Mouse (Mus musculus) spleen, postnatal 14 days (tissue): ENCODE data around the gene Rprm.

Experiments used
- DNase-seq, 2 experiments: peaks; one replicate each; pipeline ENCODE4 v3.0.0; 2021 to 2022; ENCODE audit warnings: low spot score in 2 of 2

Rprm gene

DNA sequence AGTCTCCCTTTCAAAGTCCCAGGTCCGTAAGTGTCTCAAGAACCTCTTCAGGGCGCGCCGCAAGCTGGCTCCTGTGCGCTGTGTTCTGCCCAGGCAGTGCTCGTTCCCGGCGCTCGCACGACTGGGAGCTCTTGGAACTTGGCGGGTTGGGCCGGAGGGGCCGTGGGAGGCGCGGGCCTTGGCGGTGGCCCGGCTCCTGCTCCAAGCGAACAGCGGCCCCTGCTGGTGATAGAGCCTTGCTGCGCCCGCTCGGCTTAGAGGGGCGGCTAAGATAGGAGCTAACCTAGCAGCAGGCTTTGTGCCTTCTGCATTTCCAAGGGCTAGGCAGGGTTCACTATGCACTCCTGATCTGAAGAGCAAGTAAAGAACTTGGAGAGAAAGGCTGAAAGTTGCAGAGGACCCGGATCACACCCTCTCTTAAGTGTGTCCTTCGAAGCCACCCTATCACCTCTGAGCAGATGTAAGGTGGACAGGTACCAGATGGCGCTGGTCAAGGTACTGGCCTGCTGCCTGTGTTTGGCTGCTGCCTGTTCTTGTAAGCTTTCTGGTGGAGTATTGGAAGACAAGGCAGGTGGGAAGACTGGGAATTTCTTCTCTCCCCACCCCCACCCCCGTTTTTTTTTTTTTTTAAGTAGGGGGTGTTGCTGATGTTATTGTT, at the start of gene Rprm:
Gene Rprm, minus strand, starts transcription at position 123 of the 658 bp plus-strand sequence.
- peak; percentile 15 to 48 for DNase-seq

DNA sequence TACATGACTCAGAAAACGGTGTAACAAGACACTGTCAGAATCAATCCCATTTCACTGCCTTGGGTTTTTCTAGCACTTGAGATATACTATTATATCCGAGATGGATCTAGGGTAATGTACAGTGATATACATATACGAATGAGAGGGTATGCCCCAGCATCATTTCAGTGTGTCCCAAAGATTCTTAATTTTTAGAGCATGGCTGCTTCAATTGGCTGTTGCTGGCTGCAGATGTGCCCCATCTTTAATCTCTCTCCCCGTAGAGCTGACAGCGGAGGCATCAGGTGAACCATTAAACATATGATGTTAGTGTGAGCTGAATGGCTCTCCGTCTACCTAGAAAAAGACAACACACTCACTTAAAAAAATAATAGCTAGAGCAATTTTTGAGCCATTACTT, 34.0 kb upstream of the Rprm start:
- no peak for DNase-seq

DNA sequence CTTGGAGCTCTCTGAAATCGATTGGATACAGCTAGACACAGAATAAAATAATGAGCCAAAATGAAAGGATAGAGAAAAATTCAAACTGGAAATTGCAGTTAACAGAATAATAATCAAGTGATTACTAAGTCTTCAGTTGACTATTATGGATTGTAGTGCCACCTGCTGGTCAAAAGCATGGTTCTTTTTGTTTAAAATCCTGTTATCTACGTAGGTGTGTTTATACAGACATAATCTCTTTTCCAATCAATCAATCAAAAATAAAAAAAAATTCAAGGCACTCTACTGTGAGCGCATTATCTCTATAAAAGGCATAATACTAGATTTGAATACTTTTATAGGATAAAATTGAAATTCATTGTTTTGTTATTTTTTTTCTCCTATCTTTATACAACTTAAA, 33.5 kb upstream of the Rprm start:
- DNase-seq, result no peak

DNA sequence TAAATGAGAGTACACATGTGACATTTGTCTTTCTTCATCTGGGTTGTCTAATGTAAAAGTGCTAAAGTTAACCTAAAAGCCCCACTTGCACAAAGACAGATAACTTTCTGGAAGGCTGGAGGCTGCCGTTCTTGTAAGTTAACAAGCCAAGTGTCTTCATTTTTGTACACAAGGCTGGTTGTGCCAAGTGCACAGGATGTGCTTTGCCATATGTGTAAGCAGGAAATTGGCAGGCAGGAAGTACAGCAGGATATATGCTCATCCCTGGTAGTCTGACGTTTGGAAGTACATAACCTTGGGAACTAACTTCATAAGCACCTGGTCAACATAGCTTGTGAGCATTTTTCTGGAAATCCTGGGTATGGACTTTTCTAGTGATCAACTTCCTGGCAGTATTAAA, 25.9 kb upstream of the Rprm start:
- no peak for DNase-seq

DNA sequence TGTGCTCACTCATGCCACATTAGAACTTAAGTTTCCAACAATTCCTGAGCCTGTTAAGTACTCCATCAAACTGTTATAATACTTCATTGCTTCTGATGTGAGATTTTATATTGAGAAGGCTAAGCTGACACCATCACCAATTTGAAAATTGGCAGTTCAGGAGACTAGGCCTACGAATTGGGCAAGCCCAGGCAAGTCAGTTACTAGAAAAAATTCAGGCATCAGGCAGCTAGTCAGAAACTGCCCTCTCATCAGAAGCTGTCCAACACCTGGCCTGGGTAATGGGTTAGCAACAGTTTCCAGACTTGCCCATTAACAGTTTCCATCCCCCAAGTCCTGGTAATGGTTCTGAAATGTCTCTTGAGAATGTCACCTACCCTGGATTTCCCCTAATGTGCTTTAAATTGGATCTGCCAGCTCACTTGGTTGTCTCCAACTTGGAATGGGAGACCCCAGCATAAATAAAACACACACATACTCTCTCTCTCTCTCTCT, 20.9 kb upstream of the Rprm start:
- DNase-seq, result no peak

DNA sequence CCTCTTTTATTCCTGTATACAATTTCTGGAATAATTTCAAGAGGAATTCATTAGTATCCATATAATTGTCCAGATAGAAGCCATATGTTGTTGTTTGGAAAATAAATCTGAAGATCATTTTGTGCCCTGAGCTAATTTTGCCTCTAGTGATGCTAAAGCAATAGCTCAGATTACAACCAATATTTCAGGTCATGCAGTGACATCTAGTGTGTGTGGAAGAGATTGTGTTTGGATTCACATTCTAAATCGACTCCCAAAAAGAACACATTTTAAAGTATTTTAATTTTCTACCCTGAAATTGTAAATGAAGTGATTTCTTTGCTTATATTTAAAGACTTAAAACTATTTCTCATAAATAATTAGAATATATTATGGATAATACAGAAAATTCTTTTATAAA, 14.6 kb upstream of the Rprm start:
- no peak for DNase-seq

DNA sequence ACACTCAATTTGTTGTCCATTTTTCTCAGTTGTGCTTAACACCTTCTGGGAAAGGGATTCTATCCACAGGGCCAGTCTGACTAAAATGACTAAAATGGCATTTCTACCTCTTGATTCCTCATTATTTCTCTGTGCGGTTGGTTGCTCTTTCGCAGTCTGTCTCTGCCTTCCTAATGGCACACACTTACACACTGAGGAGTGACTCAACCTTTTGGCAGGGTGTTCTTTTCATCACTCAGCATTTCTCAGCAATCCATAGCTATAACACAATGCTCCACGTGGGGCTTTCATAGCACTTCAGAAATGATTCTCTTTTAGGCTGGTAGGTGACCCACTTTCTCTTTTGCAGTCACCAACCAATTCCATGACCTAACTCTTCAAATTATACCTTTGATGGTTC, 7.3 kb upstream of the Rprm start:
- DNase-seq, result no peak

DNA sequence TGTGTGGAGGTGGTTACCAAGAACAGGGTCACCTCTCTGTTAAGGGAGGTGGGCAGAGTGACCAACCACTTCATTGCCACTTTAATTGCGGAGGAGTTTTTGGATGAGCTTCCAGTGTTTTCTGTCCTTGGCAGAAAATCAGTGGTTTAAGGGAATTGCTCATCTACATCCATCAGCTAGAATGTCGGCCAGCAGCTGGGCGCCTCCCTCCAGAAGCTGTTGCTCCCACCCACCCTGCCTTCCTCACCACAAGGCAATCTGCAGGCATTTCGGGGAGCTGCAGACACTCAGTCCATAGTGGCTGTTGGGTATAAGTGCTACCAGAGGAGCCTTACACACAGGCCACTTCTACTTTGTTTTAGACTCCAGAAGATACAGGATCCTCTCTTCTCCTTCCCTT, 902 bp upstream of the Rprm start:
- DNase-seq, result no peak

DNA sequence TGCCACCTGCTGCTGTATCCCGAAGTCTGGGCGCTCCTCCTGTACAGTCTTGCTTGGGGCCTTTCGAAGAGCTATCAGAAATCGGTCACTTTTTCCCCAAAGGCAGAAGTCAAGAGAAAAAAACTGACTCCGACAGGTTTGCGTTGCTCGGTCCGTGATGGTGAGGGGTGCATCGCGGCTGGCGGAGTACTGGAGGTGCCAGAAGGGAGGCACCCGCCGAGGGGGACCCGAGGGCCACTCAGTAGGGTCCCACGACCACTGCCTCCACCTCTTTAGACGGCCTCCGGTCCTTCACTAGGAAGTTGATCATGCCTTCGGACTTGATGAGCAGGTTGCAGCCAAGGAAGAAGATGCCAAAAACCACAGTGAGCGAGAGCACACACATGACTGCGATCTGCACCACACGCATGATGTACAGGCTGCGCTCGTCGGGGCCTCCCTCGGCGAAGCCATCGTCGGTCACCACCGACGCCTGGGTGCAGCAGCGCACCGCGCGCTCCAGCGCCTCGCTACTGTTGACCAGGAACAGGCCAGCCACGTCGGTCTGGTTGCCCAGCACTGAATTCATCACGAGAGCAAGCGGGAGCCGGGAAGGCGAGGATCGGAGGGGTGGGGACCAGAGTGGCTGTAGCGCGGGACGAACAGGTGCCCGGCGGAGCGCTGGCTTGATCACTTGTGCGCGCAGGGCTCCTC, 469 bp downstream of the Rprm start:
- no peak for DNase-seq

DNA sequence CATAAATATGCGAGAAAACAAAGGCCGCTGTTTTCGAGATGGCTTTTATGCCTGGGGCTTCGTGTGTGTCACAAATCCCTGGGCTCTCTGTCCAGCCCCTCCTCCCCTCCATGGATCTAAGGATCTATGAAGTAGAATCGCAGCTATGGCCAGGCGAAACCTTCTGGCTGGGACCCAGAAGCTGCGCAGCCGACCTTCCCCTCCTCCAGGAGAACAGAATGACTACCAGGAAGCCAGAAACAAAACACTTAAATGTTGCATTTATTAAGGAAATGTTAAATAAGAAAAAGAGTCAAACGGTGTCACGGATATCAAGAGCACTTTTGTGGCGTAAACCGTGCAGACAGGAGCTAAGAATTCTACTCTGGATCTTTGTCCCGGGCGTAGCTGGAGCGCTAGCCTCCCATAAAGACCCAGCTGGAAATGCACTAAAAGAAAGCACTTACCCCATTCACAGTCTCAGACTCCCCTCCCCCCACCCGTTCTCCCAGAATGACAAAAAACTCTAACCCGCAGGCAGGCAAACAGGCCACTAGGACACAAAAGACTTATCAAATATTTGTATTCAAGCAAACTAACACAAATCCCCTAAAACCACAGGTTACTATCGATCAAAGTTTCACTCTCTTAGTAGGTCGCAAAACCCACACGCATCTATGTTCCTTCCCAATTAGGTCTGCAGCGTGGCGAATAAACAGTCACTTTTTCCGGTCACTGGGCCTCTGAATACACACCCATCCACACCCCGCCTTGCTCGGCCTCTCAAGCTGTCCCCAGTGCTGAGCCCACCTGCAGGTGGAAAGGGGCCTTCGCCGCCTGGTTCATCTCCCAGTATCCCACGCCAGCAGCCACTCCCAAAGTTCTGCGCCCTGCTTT, 1.3 kb downstream of the Rprm start:
- DNase-seq, result no peak

DNA sequence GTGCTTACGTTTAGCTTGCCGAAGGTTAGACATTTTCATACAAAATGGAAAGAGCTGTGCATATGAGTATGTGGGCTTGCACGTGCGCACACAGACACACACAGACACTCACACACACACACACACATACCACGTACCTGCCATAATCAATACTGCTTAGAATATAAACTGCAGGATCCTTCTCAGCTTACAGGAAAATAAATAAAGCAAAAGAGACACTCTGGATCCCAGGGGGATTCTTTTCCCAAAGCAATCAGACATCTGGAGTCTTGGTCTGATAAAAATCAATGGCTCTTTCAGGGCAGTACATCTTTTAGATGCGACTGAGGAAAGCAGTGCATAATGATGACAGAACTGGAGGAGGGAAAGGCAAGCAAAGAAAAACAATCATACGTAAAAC, 6.4 kb downstream of the Rprm start:
- no peak for DNase-seq

DNA sequence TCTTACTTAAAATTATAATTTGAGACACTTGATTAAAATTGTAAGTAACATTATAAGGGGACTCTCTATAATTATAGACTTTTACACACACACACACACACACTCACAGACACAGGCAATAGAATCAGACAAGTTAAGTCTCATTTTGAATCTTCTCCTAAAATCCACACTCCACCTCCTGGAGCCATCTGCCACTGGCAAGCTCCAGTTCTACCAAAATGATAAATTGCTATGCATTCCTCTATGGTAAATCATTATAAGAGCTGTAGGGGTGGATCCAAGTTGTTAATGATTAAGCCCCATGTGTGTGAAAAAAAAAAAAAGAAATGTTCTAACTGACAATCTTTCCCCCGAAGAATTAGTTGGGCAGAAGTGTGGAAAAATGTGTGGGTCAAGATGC, 13.8 kb downstream of the Rprm start:
- no peak for DNase-seq

DNA sequence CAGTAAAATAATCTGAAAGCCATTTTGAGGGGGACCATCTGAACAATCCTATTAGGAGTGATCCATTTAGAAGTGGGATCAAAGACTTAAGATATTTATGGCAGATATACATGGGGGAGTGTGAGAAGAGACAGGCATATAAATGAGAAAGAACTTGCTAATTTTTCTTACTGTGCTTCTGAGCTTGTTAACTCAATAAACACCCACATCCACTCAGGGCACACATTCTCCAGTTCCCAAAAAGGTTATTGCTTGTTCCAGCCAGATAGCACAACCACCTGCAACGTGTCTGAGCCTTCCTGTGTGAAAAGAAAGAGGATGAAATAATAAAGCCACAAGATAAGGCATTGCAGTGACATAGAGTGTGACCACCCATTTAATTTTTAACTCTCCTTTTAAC, 22.9 kb downstream of the Rprm start:
- no peak for DNase-seq

DNA sequence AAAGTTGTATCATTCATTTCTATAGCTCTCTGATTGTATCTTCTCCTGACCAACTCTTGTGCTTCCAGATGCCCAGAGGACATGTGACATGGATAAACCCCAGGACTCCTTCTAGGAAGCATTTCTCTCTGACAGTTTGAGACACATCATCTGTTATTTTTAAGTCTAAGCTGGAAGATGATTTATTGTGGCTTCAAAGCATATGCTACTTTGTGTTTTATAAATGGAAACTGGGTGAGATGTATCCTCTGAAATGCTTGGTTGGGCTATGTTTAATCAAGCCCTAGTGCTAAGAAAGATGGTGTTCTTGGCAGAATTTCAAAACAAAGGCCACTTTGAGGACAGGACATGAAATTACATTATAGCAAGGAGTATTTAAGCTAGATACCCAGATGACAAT, 24.3 kb downstream of the Rprm start:
- no peak for DNase-seq
